Mouse (Mus musculus): ENCODE measurements around the gene Capns2. TPM values are rescaled to one million over a fixed set of nuclear protein-coding genes. Genes with fewer than 3 reads are reported as not detected.

Gene Capns2
- polyA plus RNA-seq, 1 experiment from 2014 or later = 0.40 TPM

DNA sequence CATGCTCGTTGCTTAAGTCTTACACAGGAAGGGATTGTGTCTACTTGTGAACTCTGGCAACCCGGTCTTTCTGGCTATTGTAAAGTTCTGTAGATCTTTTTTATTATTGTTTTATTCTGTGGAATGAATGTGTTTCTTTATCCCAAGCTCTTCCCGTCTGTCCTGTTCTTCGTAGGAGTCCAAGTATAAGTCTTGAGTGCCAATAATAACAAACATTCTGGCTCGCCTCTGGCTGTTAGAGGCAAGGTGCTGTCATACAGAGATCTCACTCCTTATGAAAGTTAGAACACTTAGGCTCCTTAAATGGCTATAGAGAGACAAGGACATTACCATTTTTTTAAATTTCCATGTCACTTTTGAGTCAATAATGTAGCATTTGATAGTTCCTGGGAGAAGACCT, 4.6 kb upstream of the Capns2 start:
- Histone ChIP-seq H3K9me3 (ENCODE audit: control insufficient read depth, low read length) (no peaks in the 10 kb centered on the region), H3K4me1 (ENCODE audit: control insufficient read depth, insufficient read depth, low read length) (no peaks in the 10 kb centered on the region), H3K9ac (ENCODE audit: low read length) (no peak overlapping the region), H3K4me2 (ENCODE audit: low read depth, severe bottlenecking) (no peak overlapping the region), H3K27me3 (ENCODE audit: control insufficient read depth, insufficient read depth, low read length) (no peaks in the 10 kb centered on the region), H3K27ac (replicated peaks; ENCODE audit: low read depth, low read length) (no peak overlapping the region), H3K36me3 (ENCODE audit: control insufficient read depth, insufficient read depth, low read length) (no peaks in the 10 kb centered on the region), H3K4me3 (ENCODE audit: low read depth, low read length) (no peak overlapping the region)
- WGBS = 89% methylated on average over 5 of the region's 5 CpGs
- no peak for DNase-seq (ENCODE audit: low spot score)
- ATAC-seq (ENCODE audit: insufficient number of reproducible peaks, low FRiP score, low TSS enrichment, low read depth) = no peak

- no peaks in the 10 kb centered on the region for H3K27me3 ChIP-seq (ENCODE audit: control insufficient read depth, insufficient read depth, low read length)
- H3K4me1 ChIP-seq (ENCODE audit: control insufficient read depth, insufficient read depth, low read length) = no peaks in the 10 kb centered on the region
- DNase-seq (ENCODE audit: low spot score) = no peak
- no peak overlapping the region for H3K27ac ChIP-seq (replicated peaks; ENCODE audit: low read depth, low read length)
- H3K4me3 ChIP-seq (ENCODE audit: low read depth, low read length) = no peak overlapping the region
- 83% methylated on average over 4 of the region's 4 CpGs for WGBS
- no peak overlapping the region for H3K4me2 ChIP-seq (ENCODE audit: low read depth, severe bottlenecking)
- ATAC-seq (ENCODE audit: insufficient number of reproducible peaks, low FRiP score, low TSS enrichment, low read depth) = no peak
- H3K9me3 ChIP-seq (ENCODE audit: control insufficient read depth, low read length) = no peaks in the 10 kb centered on the region
- no peak overlapping the region for H3K9ac ChIP-seq (ENCODE audit: low read length)
- H3K36me3 ChIP-seq (ENCODE audit: control insufficient read depth, insufficient read depth, low read length) = no peaks in the 10 kb centered on the region
Measured at GRCm38 (mm10) chr8:92897794-92898193, 3.4 kb upstream of the Capns2 start.

DNA sequence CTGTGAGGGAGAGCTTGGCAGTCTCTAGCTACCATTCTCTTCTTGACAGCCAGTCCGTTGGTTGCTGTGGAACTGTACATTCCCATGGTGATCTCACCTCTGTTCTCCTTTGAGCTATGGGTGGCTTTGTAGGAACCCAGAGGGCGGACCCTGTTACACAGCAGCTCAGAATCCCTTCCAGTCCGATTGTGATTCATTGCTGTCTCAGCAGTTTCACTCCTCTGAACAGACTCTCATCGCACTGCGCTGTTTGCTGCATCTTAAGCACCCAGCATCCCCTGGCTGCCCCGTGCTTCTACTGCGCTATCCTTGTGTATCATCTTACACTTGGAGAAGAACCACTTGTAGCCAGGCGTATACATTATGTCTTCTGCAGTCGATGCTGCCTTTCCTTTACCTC, 1.6 kb upstream of the Capns2 start:
- no peaks in the 10 kb centered on the region for H3K36me3 ChIP-seq (ENCODE audit: control insufficient read depth, insufficient read depth, low read length)
- H3K27me3 ChIP-seq (ENCODE audit: control insufficient read depth, insufficient read depth, low read length) = no peaks in the 10 kb centered on the region
- DNase-seq (ENCODE audit: low spot score) (no peak), ATAC-seq (ENCODE audit: insufficient number of reproducible peaks, low FRiP score, low TSS enrichment, low read depth) (no peak)
- no peak overlapping the region for H3K4me2 ChIP-seq (ENCODE audit: low read depth, severe bottlenecking)
- no peak overlapping the region for H3K27ac ChIP-seq (replicated peaks; ENCODE audit: low read depth, low read length)
- WGBS = 88% methylated on average over 9 of the region's 9 CpGs
- no peak overlapping the region for H3K9ac ChIP-seq (ENCODE audit: low read length)
- H3K4me3 ChIP-seq (ENCODE audit: low read depth, low read length) = no peak overlapping the region
- H3K4me1 ChIP-seq (ENCODE audit: control insufficient read depth, insufficient read depth, low read length) = no peaks in the 10 kb centered on the region
- no peaks in the 10 kb centered on the region for H3K9me3 ChIP-seq (ENCODE audit: control insufficient read depth, low read length)

- H3K9ac ChIP-seq (ENCODE audit: low read length) = no peak overlapping the region
- no peak overlapping the region for H3K4me3 ChIP-seq (ENCODE audit: low read depth, low read length)
- no peak overlapping the region for H3K27ac ChIP-seq (replicated peaks; ENCODE audit: low read depth, low read length)
- no peaks in the 10 kb centered on the region for H3K36me3 ChIP-seq (ENCODE audit: control insufficient read depth, insufficient read depth, low read length)
- no peak for DNase-seq (ENCODE audit: low spot score)
- 93% methylated on average over 2 of the region's 2 CpGs for WGBS
- H3K9me3 ChIP-seq (ENCODE audit: control insufficient read depth, low read length) = no peaks in the 10 kb centered on the region
- ATAC-seq (ENCODE audit: insufficient number of reproducible peaks, low FRiP score, low TSS enrichment, low read depth) = no peak
- no peaks in the 10 kb centered on the region for H3K27me3 ChIP-seq (ENCODE audit: control insufficient read depth, insufficient read depth, low read length)
- H3K4me2 ChIP-seq (ENCODE audit: low read depth, severe bottlenecking) = no peak overlapping the region
- no peaks in the 10 kb centered on the region for H3K4me1 ChIP-seq (ENCODE audit: control insufficient read depth, insufficient read depth, low read length)
Measured at GRCm38 (mm10) chr8:92902981-92903380, 1.8 kb downstream of the Capns2 start.

DNA sequence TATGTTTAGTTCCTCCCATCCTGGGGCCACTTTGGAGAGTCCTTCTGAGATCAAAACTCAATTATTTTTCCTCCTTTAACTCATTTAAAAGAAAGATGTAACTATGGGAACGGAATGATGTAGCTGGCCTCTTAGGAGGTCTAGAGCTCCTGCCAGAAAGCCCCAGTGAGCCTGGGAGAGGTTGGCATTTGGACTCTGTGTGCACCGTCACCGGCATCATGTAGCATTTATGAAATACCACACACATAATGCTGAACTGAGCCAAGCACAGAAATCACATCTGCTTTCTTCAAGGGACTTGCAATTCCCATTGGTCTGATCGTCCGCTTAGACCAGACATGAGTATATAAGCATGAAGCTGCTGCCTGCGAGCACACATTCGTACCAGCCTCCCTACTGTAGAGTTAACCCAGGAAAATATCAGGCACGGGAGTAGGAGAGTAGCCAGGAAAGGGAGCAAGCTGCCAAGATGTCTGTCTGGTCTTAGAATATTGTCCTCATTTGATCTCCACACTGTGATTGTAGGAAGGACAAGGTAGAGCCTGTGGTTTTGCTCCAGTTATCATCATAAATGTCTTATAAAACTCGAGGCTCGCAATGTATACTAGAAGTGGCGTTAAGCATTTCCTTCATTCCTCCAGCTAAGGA, 2.4 kb downstream of the Capns2 start:
- no peaks in the 10 kb centered on the region for H3K4me1 ChIP-seq (ENCODE audit: control insufficient read depth, insufficient read depth, low read length)
- no peak for DNase-seq (ENCODE audit: low spot score)
- no peaks in the 10 kb centered on the region for H3K27me3 ChIP-seq (ENCODE audit: control insufficient read depth, insufficient read depth, low read length)

GRCm38 (mm10) chr8:92906553-92906952, 5.3 kb downstream of the Capns2 start:
- no peaks in the 10 kb centered on the region for H3K36me3 ChIP-seq (ENCODE audit: control insufficient read depth, insufficient read depth, low read length)
- no peak overlapping the region for H3K27ac ChIP-seq (replicated peaks; ENCODE audit: low read depth, low read length)
- DNase-seq (ENCODE audit: low spot score) = no peak
- H3K27me3 ChIP-seq (ENCODE audit: control insufficient read depth, insufficient read depth, low read length) = no peaks in the 10 kb centered on the region
- H3K4me1 ChIP-seq (ENCODE audit: control insufficient read depth, insufficient read depth, low read length) = no peaks in the 10 kb centered on the region
- H3K4me3 ChIP-seq (ENCODE audit: low read depth, low read length) = no peak overlapping the region
- 96% methylated on average over 9 of the region's 9 CpGs for WGBS
- no peak overlapping the region for H3K4me2 ChIP-seq (ENCODE audit: low read depth, severe bottlenecking)
- no peak overlapping the region for H3K9ac ChIP-seq (ENCODE audit: low read length)
- ATAC-seq (ENCODE audit: insufficient number of reproducible peaks, low FRiP score, low TSS enrichment, low read depth) = no peak
- no peaks in the 10 kb centered on the region for H3K9me3 ChIP-seq (ENCODE audit: control insufficient read depth, low read length)

More for the DNA sequence above, 2.4 kb downstream of the Capns2 start:
- Histone ChIP-seq H3K27ac (replicated peaks; ENCODE audit: low read depth, low read length) (no peak overlapping the region), H3K4me2 (ENCODE audit: low read depth, severe bottlenecking) (no peak overlapping the region), H3K9ac (ENCODE audit: low read length) (no peak overlapping the region), H3K4me3 (ENCODE audit: low read depth, low read length) (no peak overlapping the region), H3K36me3 (ENCODE audit: control insufficient read depth, insufficient read depth, low read length) (no peaks in the 10 kb centered on the region), H3K9me3 (ENCODE audit: control insufficient read depth, low read length) (no peaks in the 10 kb centered on the region)
- WGBS = 93% methylated on average over 11 of the region's 11 CpGs
- no peak for ATAC-seq (ENCODE audit: insufficient number of reproducible peaks, low FRiP score, low TSS enrichment, low read depth)

- 97% methylated on average over 2 of the region's 2 CpGs for WGBS
- no peak overlapping the region for H3K4me3 ChIP-seq (ENCODE audit: low read depth, low read length)
- H3K9me3 ChIP-seq (ENCODE audit: control insufficient read depth, low read length) = no peaks in the 10 kb centered on the region
- H3K4me2 ChIP-seq (ENCODE audit: low read depth, severe bottlenecking) = no peak overlapping the region
- no peak for ATAC-seq (ENCODE audit: insufficient number of reproducible peaks, low FRiP score, low TSS enrichment, low read depth)
- no peaks in the 10 kb centered on the region for H3K27me3 ChIP-seq (ENCODE audit: control insufficient read depth, insufficient read depth, low read length)
- H3K27ac ChIP-seq (replicated peaks; ENCODE audit: low read depth, low read length) = no peak overlapping the region
- H3K9ac ChIP-seq (ENCODE audit: low read length) = no peak overlapping the region
- no peaks in the 10 kb centered on the region for H3K4me1 ChIP-seq (ENCODE audit: control insufficient read depth, insufficient read depth, low read length)
- DNase-seq (ENCODE audit: low spot score) = no peak
- H3K36me3 ChIP-seq (ENCODE audit: control insufficient read depth, insufficient read depth, low read length) = no peaks in the 10 kb centered on the region
Measured at GRCm38 (mm10) chr8:92908448-92908847, 7.2 kb downstream of the Capns2 start.

DNA sequence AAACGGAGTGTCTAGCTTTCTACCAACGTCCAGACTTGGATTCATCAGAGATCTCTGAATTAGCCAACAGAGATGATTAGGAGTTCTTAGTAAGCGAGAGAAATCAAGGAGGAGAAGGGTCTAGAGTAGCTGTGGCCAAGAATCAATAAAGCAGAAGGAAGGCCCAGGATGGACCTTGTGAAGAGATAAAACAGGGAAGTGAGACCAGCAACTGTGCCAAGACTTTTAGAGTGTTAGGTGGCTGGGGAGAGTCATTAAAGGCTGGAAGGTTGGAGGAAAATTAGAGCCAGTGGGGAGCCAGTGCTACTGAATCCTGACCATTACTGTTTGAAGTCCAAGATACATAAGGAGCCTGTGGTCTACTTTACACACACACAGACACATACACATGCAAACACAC, 10.3 kb downstream of the Capns2 start:
- H3K27me3 ChIP-seq (ENCODE audit: control insufficient read depth, insufficient read depth, low read length) = no peaks in the 10 kb centered on the region
- no peak overlapping the region for H3K4me2 ChIP-seq (ENCODE audit: low read depth, severe bottlenecking)
- 88% methylated on average over 3 of the region's 3 CpGs for WGBS
- H3K27ac ChIP-seq (replicated peaks; ENCODE audit: low read depth, low read length) = no peak overlapping the region
- ATAC-seq (ENCODE audit: insufficient number of reproducible peaks, low FRiP score, low TSS enrichment, low read depth) (no peak), DNase-seq (ENCODE audit: low spot score) (no peak)
- no peak overlapping the region for H3K9ac ChIP-seq (ENCODE audit: low read length)
- H3K4me3 ChIP-seq (ENCODE audit: low read depth, low read length) = no peak overlapping the region
- no peaks in the 10 kb centered on the region for H3K4me1 ChIP-seq (ENCODE audit: control insufficient read depth, insufficient read depth, low read length)
- H3K9me3 ChIP-seq (ENCODE audit: control insufficient read depth, low read length) = no peaks in the 10 kb centered on the region
- H3K36me3 ChIP-seq (ENCODE audit: control insufficient read depth, insufficient read depth, low read length) = no peaks in the 10 kb centered on the region

DNA sequence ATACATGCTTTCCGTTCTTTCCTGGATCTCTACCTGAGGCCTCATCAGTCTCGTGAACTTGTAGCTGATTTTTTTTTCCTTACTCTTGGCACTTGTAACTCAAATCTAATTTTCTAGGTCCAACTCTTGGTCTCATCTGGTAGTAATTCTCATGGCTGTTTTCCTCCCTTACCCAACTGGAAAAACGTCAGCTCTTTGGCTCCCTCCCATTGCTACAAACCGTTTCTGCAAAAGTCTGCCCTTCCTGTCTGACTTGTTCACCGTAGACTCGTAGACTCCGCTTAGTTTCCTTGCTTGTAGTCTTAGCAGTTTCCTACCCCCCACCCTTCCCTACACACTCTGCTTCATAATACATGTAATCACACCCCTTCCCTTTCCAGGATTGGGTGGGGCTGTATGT, 12.2 kb downstream of the Capns2 start:
- H3K4me2 ChIP-seq (ENCODE audit: low read depth, severe bottlenecking) = no peak overlapping the region
- no peaks in the 10 kb centered on the region for H3K9me3 ChIP-seq (ENCODE audit: control insufficient read depth, low read length)
- WGBS = 83% methylated on average over 7 of the region's 7 CpGs
- no peak overlapping the region for H3K9ac ChIP-seq (ENCODE audit: low read length)
- no peaks in the 10 kb centered on the region for H3K36me3 ChIP-seq (ENCODE audit: control insufficient read depth, insufficient read depth, low read length)
- no peak overlapping the region for H3K4me3 ChIP-seq (ENCODE audit: low read depth, low read length)
- no peaks in the 10 kb centered on the region for H3K27me3 ChIP-seq (ENCODE audit: control insufficient read depth, insufficient read depth, low read length)
- no peak for ATAC-seq (ENCODE audit: insufficient number of reproducible peaks, low FRiP score, low TSS enrichment, low read depth)
- DNase-seq (ENCODE audit: low spot score) = no peak
- no peaks in the 10 kb centered on the region for H3K4me1 ChIP-seq (ENCODE audit: control insufficient read depth, insufficient read depth, low read length)
- no peak overlapping the region for H3K27ac ChIP-seq (replicated peaks; ENCODE audit: low read depth, low read length)

Data from limb, embryonic 11.5 days (tissue).